Mouse (Mus musculus) erythroid progenitor cell, adult 5-6 weeks (primary cell): ENCODE results near the gene Adk. TPM values are rescaled to one million over a fixed set of nuclear protein-coding genes. Genes with fewer than 3 reads are reported as not detected.
A peak's percentile ranks its signal among the peaks of the same experiment; 100 is the strongest.
"Not testable (repeated sequence)": the region's sequence is repeated elsewhere in the genome, so short reads cannot be mapped to it uniquely, and the experiment has no call there.

Experiments used
- ATAC-seq: replicated peaks from 2 replicates; pipeline ENCODE4 v1.8.0; 2016; ENCODE audit warnings: moderate number of reproducible peaks, mild to moderate bottlenecking, moderate TSS enrichment, inconsistent platforms; ENCODE audit not compliant: poor library complexity, low FRiP score, severe bottlenecking
- total RNA-seq, 2 experiments: library from RNA; stranded (forward) in 1 of 2; stranded (reverse) in 1 of 2; fragments of 150-400 nt in 1 of 2; fragments of 186-747, 209-891 nt in 1 of 2; gene quantifications; 2 replicates each; pipeline versions ENCODE4 v1.2.3 to v1.2.4; 2015 to 2017; ENCODE audit warnings: low replicate concordance in 2 of 2

The Adk gene
- total RNA-seq, 2 experiments from 2014 or later: 66.4 to 67.1 TPM

GRCm38 (mm10) chr14:21094161-21094560 is 41.8 kb downstream of the Adk start:
- ATAC-seq: not testable (repeated sequence)

DNA sequence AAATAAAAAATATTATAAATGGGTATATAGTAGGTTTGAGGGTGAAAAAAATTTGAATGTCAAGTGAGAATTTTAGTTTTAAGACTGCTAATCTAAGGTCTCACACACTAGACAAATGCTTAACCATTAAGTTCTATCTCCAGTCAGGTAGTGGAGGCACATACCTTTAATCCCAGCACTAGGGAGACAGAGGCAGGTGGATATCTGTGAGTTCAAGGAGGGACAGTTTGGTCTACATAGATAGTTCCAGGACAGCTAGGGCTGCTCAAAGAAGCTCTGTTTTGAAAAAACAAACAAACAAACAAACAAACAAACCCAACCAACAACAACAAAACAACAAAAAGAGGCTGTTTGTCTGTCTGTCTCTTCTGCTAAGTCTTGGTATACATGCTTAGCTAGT is 43.9 kb downstream of the Adk start:
- no peak for ATAC-seq

DNA sequence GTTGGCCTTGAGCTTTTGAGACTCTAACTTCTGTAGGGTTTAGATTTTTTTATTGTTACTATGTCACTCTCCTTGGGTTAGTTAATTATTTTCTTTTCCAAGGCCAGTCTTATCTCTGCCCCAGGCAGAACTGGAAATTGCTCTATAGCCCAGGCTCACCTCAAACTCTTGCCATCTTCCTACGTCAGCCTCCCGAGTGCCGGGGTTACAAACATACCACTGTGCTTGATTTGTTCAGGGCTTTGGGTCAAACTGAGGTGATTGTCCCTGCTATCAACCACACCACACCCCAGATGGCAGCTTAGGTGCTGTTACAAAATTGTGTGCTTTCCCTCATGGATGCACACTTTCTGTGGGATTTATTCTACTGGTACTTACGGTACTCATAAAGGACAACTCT is 44.3 kb downstream of the Adk start:
- ATAC-seq: no peak

GRCm38 (mm10) chr14:21099371-21099770 is 47.0 kb downstream of the Adk start:
- no peak for ATAC-seq

GRCm38 (mm10) chr14:21100876-21101275 is 48.5 kb downstream of the Adk start:
- ATAC-seq: no peak

GRCm38 (mm10) chr14:21101562-21101961 is 49.2 kb downstream of the Adk start:
- no peak for ATAC-seq

DNA sequence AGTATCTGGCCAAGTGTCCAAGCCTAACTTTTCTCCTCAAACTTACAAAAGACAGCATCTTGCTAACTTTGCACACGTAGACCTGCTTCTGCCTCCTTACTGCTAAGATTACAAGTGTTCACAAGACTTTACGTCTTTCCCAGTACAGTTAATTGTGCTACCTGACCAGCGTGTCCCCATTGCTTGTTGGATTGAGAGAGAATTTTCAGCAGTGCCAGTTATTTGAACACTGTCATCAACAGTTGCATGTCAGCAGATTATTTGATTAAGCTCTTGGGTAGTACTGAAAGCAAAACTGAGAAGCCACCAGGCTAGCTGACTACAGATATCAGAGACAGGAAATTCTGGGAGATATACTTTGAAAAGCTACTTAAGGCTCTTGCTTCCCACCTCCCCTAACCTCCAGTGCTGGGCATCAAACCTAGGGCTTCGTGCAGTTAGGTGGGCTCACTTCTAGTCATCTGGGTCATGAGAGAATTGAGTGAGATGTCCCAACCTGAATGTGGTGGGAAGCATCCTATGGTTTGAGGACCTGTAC is 50.4 kb downstream of the Adk start:
- ATAC-seq: no peak

DNA sequence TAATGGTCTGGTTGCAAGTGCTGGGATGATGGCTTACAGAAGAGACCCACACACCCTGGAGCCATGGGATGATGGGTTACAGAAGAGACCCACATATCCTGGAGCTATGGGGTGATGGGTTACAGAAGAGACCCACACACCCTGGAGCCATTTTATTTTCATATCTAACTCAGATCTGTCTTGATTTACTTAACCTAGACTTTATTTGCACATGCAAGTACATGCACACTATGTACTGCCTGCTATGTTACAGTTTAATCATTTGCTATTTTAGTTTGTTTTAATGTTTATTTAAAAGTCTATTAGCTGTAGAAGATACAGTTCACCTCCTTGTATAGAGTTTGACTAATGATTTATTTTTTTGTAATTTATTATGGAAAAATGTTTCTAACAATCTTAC is 52.7 kb downstream of the Adk start:
- no peak for ATAC-seq

- no peak for ATAC-seq
Measured at GRCm38 (mm10) chr14:21106582-21106981, 54.2 kb downstream of the Adk start.

GRCm38 (mm10) chr14:21107551-21107950 is 55.2 kb downstream of the Adk start:
- ATAC-seq: no peak

DNA sequence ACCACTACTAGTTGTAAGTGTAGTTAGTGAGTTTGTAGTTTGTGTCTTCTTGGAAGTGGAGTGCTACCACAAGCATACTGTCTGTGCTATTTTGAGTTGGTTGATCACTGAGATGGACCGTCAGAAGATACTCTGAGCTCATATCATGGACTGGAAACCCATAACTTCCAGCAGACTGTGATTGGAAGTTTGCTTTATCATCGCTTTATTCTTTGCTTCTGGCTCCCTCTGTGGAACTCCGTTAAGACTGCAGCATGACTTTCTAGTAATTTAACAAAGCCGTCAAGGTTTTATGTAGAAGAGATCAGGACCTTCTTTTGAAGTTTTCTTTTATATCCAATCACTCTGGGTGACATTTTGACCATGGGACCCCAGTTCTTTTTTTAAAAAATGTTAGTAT is 58.1 kb downstream of the Adk start:
- ATAC-seq: no peak

DNA sequence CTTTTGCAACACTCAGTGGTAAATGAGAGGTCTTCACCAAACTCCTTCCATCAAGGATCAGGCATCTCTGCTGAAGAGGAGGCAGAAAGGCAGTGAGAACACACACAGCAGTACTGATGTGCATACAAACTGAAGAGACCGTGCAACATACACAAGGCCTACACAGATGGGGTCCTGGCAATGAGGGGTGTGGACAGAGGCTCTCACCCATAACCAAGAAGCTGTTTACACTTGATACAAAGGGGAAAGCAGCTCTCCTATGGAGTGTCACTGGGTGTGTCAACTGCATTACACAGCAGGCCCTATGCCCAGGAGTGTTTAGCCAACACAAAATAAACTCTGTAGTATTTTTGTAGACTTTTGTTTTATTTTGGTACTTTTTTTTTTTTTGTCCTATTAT is 59.1 kb downstream of the Adk start:
- no peak for ATAC-seq

DNA sequence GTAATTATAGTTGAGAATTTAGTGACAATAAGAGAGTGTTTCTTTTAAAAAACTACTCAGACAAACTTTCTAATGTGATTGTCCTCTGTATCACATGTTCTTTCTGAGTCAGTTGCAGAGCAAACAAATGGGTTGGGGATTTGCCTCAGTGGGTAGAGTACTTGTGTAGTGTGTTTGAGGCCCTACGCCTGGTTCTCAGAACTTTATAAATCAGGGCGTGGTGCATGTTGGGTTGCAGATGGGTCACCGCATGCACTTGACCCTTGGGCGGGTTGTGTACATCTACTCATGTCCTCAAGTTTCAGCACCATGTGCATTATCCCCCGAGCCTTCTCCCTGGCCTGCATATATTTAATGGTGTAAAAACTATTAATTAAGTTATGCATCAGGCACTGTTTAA is 59.8 kb downstream of the Adk start:
- no peak for ATAC-seq

- ATAC-seq: no peak
Measured at GRCm38 (mm10) chr14:21112742-21113141, 60.4 kb downstream of the Adk start.

DNA sequence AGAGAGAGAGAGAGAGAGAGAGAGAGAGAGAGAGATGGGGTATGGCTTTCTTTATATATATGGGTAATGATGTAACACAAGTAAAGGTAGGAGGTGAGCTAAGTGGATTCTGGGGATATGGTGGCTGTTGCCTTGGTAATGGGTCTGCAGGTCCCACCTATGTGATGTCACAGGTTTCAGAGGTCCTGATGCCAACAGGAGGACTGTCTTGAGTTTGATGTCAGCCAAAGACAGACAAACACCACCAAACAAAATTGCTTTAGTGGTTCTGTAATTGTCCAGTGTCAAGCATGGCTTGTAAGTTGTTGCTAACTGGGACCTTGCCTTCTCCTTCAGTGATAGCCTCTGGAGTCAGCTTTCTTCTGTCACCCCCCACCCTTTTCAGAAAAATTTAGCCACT is 62.0 kb downstream of the Adk start:
- ATAC-seq: no peak

DNA sequence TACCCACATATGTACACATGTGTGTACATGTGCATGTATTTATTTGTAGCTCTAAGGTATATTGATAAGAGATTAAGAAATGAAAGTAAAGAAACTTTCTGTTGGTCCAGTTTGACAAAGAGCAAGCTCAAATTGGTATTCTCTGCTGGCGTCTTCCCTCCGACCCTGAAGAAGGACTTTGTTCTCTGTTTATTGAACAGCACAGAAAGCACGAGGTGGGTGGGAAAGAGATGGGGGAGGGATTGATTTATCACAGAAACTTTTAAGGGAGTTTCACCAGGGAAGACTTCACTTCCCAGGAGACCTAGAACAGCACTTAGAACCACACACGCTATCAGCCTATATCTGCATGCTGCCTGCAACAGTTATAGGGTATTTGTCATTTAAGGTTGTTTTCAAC is 62.9 kb downstream of the Adk start:
- ATAC-seq: no peak

DNA sequence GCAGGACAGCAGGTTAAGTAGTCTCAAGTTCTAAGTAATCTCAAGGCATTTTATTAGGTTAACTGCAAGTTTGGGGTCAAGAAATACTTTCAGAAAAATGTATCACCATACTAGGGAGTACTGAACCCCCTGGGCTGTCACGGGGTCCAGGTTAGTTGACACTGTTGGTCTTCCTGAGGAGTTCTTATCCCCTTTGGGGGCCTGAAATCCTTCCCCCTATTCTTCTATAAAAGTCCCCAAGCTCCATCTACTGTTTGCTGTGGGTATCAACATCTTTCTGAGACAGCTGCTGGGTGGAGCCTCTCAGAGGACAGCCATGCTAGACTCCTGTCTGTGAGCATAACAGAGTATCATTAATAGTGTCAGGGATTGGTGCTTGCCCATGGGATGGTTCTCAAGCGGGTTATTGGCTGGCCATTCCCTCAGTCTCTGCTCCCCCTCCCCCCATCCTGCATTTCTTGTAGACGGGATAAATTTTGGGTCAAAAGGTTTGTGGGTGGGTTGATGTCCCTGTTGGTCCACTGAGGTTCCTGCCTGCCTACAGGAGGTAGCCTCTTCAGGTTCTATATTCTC is 63.6 kb downstream of the Adk start:
- no peak for ATAC-seq

DNA sequence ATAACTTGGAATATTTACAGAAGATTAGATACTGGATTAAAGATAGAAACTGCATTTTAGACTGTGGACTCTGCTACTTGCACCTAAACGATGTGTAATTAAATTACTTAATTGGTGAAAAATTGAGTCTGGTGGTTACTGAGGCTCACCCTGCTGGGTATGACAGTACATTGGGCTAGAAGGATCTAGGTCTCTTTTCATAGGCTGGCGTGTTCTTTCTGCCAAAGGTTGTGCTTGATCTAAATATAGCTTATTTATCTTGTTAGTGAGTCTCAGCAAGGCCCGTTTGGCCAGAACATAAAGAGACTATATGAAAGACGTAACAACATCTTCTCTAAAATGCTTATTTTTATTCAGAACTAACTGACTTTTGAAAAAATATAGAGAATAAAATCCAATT is 65.7 kb downstream of the Adk start:
- ATAC-seq: no peak

DNA sequence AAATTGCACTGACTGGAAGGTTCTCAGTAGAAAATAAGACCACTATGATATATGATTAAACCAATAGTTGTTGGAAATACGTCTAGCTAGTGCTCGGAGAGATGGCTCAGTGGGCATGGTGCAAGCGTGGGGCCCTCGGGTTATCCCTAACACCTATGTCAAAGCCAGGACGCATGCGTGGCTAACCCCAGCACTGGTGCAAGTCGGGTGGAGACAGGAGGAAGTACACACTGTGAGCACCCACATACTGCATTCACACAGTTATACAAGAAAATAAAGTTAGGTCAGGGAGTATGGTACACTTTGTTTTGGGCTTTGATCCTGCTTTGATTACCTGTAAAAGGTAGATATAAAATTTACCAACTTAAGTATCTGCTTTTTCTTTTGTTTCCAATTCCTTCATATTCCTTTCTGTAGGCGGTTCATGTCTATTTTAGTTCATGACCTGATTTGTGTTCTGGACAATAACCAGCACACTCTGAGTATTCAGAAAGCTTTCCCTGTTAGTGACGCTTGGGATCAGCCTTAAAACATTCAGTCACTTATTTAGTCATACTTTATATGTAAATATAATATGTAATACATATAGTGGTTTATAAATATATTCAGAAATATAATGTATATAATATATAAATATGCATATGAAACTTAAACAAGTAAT is 67.4 kb downstream of the Adk start:
- no peak for ATAC-seq

- 0 out of 2 replicates have a peak, but pooled peaks have one; percentile 52 for ATAC-seq
Measured at GRCm38 (mm10) chr14:21120473-21120872, 68.1 kb downstream of the Adk start.

GRCm38 (mm10) chr14:21127215-21127614 is 74.8 kb downstream of the Adk start:
- no peak for ATAC-seq

- ATAC-seq: peak; percentile 72
Measured at GRCm38 (mm10) chr14:21136906-21137305, 84.5 kb downstream of the Adk start.
